Mouse (Mus musculus) heart, embryonic 16.5 days (tissue): ENCODE results near the gene Dpm2. TPM values are rescaled to one million over a fixed set of nuclear protein-coding genes. Genes with fewer than 3 reads are reported as not detected.

ENCODE experiments used
- ATAC-seq: fragments of 200-750 bp; cut with Nextera tagmentation; replicated peaks from 2 replicates; pipeline ENCODE4 v1.8.0; 2017; ENCODE audit warnings: moderate number of reproducible peaks; ENCODE audit not compliant: insufficient read depth, low FRiP score; ENCODE audit errors: extremely low read depth
- H3K27ac ChIP-seq: fragments of 300-500 bp; sonication (generic); 2 replicates; pipeline ENCODE4 v1.5.1; 2014; ENCODE audit warnings: mild to moderate bottlenecking, low read length, control low read depth, moderate library complexity
- H3K27me3 ChIP-seq: fragments of 300-500 bp; sonication (generic); 2 replicates; pipeline ENCODE4 v1.6.1; 2014; ENCODE audit warnings: low read length, mixed read lengths; ENCODE audit not compliant: control insufficient read depth, insufficient read depth
- H3K36me3 ChIP-seq: fragments of 300-500 bp; sonication (generic); 2 replicates; pipeline ENCODE4 v1.6.1; 2014; ENCODE audit not compliant: control insufficient read depth, insufficient read depth
- H3K4me1 ChIP-seq: fragments of 300-500 bp; sonication (generic); 2 replicates; pipeline ENCODE4 v1.6.1; 2014; ENCODE audit warnings: low read length, mixed read lengths; ENCODE audit not compliant: control insufficient read depth, insufficient read depth
- H3K4me2 ChIP-seq: fragments of 300-500 bp; sonication (generic); 2 replicates; pipeline ENCODE4 v1.6.1; 2014; ENCODE audit warnings: low read depth, mild to moderate bottlenecking, control low read depth, low read length
- H3K4me3 ChIP-seq: fragments of 300-500 bp; sonication (generic); 2 replicates; pipeline ENCODE4 v1.5.1; 2014; ENCODE audit warnings: mild to moderate bottlenecking, control low read depth, low read length
- H3K9ac ChIP-seq: fragments of 300-500 bp; sonication (generic); 2 replicates; pipeline ENCODE4 v1.6.1; 2014; ENCODE audit warnings: low read length, control low read depth
- H3K9me3 ChIP-seq: fragments of 300-500 bp; sonication (generic); replicated peaks from 2 replicates; pipeline ENCODE4 v1.6.1; 2016; ENCODE audit warnings: low read length; ENCODE audit not compliant: control insufficient read depth
- WGBS: fragments of 180-500 bp; shearing (Covaris S2); extraction: QIAGEN DNeasy Blood & Tissue Kit; methylation state at CpG from one replicate; pipeline ENCODE4 v1.1.7; 2014; 5-methylcytosine and 5-hydroxymethylcytosine counted together
- polyA plus RNA-seq: library from polyadenylated mRNA; unstranded; fragments of >200 nt; fragmentation: Nextera tagmentation; extraction: Ambion mirVana; gene quantifications from 2 replicates; pipeline ENCODE4 v1.2.1, GENCODE M21; 2015

Dpm2 gene
- polyA plus RNA-seq = 72.1 and 73.0 TPM in 2 replicates

DNA sequence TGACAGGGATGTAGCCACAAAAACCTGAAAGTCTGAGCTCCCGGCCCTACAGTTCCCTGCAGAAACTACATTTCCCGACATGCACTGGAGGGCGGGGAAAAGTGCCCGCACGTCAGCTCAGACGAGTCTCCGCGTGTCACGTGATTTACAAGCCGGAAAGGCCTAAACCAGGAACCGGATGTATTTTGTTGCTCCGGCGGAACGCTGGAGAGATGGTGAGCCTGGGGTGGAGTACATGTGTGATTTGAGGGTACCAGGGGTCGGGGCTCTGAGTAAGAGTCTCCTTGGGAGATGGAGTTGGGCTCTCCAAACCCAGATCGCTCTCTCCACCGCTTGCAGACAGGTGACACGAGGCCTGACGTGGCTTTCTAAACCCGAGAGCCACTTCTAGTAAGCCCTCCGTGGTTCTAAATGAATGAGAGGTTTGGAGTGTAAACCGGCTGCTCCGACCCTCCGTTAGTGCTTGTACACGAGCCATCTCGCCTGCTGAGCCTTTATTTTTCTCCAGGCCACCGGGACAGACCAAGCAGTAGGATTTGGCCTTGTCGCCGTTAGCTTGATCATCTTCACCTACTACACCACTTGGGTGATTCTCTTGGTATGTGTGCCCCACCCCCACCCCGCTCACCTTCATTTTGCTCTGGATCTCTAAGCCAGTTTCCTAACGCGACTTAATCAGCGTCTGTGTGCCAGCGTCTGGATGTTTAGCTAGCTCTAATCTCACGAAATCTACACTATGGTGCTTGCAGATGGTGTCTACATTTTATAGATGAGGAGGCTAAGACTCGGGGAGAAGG, at the start of gene Dpm2:
Gene Dpm2 (plus strand): TSS at position 161 of the 797 bp plus-strand sequence.
- H3K27me3 ChIP-seq = peaks cover 4% of the 10 kb centered on the region
- ATAC-seq = peak; percentile 77
- peaks cover 27% of the 10 kb centered on the region for H3K4me1 ChIP-seq
- peaks cover 11% of the 10 kb centered on the region for H3K36me3 ChIP-seq
- peak within 1 kb of the TSS; percentile 88 for H3K9ac ChIP-seq
- H3K4me2 ChIP-seq = peak within 1 kb of the TSS; percentile 95
- H3K4me3 ChIP-seq = peak within 1 kb of the TSS; percentile 89
- WGBS = 1% methylated on average over 36 of the region's 36 CpGs
- peak within 1 kb of the TSS; percentile 55 for H3K27ac ChIP-seq
- no peaks in the 10 kb centered on the region for H3K9me3 ChIP-seq

DNA sequence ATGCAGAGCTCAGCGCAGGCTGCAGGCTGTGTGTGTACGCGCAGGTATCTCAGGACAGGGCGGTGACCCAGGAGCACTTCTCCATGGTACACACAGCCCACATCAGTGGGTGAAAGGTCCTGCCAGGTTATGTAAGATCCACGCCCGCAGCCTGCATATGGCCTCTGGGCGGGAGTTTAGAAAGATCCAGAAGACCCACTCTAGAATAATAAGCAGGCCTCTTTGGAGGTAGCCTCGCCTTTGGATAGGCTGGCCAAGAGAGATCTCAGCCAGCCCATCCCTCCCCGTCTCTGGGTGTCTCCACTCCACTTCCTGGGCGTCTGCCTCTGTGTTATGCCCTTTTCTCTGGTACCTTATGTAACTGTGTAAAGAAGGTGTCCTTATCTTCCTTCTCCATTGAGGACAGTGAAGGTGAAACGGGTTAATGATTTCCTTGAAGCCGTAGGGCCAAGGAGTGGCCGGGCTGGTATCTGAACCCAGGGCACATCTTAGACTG, 46.1 kb upstream of the Dpm2 start:
- no peak overlapping the region for H3K27ac ChIP-seq
- no peak overlapping the region for H3K4me3 ChIP-seq
- no peak overlapping the region for H3K9ac ChIP-seq
- H3K36me3 ChIP-seq = no peaks in the 10 kb centered on the region
- no peaks in the 10 kb centered on the region for H3K27me3 ChIP-seq
- no peaks in the 10 kb centered on the region for H3K4me1 ChIP-seq
- WGBS = 85% methylated on average over 13 of the region's 13 CpGs
- no peaks in the 10 kb centered on the region for H3K9me3 ChIP-seq
- no peak overlapping the region for H3K4me2 ChIP-seq
- no peak for ATAC-seq

DNA sequence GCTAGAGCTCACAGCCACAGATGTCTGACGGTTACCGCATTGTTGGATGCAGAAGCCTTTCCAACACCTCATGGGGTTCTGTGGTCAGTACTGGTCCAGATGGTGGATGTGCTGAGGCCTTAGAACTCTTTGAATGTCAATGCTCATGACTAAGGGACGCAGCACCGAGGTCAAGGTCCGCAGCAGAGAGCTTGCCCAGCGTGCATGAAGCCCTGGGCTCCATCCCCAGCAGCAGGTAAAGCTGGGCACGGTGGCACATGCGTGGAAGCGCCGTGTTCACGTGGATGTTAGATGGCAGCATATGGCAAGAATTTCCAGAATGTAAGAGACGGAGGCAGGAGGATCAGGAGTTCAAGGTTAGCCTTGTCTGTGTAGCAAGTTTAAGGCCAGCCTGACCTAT, 44.8 kb upstream of the Dpm2 start:
- Histone ChIP-seq H3K9ac (no peak overlapping the region), H3K9me3 (no peaks in the 10 kb centered on the region), H3K4me3 (no peak overlapping the region), H3K4me1 (no peaks in the 10 kb centered on the region), H3K27me3 (no peaks in the 10 kb centered on the region), H3K36me3 (no peaks in the 10 kb centered on the region), H3K4me2 (no peak overlapping the region), H3K27ac (no peak overlapping the region)
- 84% methylated on average over 12 of the region's 12 CpGs for WGBS
- ATAC-seq = no peak

DNA sequence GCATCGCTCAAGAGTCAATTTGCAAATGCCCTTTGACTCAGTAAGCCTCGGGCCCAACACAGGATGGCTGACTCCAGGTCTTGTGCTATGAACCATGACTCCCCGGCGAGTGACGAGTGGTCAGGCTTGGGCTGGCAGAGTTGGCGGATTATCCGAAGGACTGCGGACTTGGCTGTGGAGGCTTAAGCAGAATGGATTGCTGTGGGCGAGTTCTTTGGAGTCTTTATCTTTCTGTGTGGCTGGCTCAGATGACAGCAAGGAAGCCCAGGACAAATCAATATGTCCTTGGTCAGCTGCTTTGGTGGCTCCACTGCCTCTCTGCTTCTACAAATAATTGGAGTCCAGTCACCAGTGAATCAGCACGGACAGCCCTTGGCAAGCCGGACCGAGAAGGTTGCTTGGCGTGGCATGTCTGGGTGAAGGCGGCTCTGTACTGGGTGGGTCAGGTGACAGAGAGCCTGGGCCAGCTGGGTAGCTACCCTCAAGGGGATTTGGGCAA, 43.1 kb upstream of the Dpm2 start:
- Histone ChIP-seq H3K9ac (no peak overlapping the region), H3K9me3 (no peaks in the 10 kb centered on the region), H3K4me1 (no peaks in the 10 kb centered on the region), H3K27me3 (no peaks in the 10 kb centered on the region), H3K36me3 (no peaks in the 10 kb centered on the region), H3K4me2 (no peak overlapping the region), H3K4me3 (no peak overlapping the region), H3K27ac (no peak overlapping the region)
- 84% methylated on average over 14 of the region's 14 CpGs for WGBS
- ATAC-seq = no peak

DNA sequence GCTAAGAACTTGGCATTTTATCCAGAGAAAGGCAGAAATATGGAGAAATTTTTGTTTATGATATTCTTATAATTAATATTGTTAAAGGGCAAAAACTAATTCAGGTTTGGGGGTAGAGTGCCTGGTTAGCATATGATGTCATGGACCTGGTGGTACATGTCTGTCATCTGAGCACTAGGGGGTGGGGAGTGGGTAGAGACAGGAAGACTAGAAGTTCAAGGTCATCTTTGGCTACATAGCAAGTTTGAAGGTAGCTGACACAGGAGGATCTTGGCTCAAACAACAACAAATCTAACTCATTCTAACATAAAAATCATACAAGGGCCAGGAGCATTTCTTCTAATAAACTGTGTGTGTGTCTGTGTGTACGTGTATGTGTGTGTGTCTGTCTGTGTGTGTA, 42.3 kb upstream of the Dpm2 start:
- no peak overlapping the region for H3K27ac ChIP-seq
- WGBS = 91% methylated on average over 1 of the region's 1 CpGs
- no peaks in the 10 kb centered on the region for H3K27me3 ChIP-seq
- H3K9me3 ChIP-seq = no peaks in the 10 kb centered on the region
- no peak overlapping the region for H3K4me2 ChIP-seq
- H3K4me1 ChIP-seq = no peaks in the 10 kb centered on the region
- no peak overlapping the region for H3K9ac ChIP-seq
- no peak overlapping the region for H3K4me3 ChIP-seq
- H3K36me3 ChIP-seq = no peaks in the 10 kb centered on the region
- ATAC-seq = no peak

DNA sequence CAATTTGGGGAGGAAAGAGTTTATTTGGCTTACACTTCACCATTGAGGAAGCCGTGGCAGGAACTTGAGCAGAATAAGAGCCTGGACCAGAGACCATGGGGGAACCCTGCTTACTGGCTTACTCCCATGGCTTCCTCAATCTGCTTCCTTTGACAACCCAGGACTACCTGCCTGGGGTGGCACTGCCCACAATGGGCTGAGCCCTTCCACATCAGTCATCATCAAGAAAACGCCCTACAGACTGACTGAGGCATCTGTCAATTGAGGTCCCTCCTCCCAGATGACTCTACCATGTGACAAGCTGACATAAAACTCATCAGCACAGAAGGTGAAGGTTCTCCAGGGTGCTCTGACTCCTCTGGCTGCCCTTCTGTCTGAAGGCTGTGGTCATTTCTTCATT, 40.2 kb upstream of the Dpm2 start:
- Histone ChIP-seq H3K4me2 (no peak overlapping the region), H3K4me3 (no peak overlapping the region), H3K9ac (no peak overlapping the region), H3K36me3 (no peaks in the 10 kb centered on the region), H3K27me3 (no peaks in the 10 kb centered on the region), H3K27ac (no peak overlapping the region), H3K9me3 (no peaks in the 10 kb centered on the region), H3K4me1 (peaks cover 7% of the 10 kb centered on the region)
- ATAC-seq = no peak
- WGBS = 81% methylated on average over 2 of the region's 2 CpGs

DNA sequence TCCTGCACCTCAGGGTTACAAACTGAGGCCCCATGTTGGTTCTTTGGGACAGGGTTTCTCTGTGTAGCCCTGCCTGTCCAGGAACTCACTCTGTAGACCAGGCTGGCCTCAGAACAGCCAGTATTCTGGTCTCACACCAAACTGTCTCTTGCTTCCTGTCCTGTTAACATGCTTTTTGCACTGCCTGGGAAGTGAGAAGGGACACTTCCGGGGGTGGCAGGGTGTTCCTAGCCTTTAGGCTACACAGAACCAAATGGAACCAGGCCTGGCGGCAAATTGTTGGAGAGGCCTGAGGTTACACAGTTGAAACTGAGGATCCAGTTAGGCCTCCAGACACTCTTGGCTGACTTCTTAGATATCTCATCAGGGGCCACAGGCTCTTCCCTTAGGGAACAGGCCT, 37.5 kb upstream of the Dpm2 start:
- Histone ChIP-seq H3K4me3 (no peak overlapping the region), H3K9ac (no peak overlapping the region), H3K36me3 (no peaks in the 10 kb centered on the region), H3K4me1 (peaks cover 26% of the 10 kb centered on the region), H3K27ac (no peak overlapping the region), H3K4me2 (no peak overlapping the region), H3K9me3 (no peaks in the 10 kb centered on the region), H3K27me3 (no peaks in the 10 kb centered on the region)
- ATAC-seq = no peak
- WGBS = 85% methylated on average over 2 of the region's 2 CpGs

DNA sequence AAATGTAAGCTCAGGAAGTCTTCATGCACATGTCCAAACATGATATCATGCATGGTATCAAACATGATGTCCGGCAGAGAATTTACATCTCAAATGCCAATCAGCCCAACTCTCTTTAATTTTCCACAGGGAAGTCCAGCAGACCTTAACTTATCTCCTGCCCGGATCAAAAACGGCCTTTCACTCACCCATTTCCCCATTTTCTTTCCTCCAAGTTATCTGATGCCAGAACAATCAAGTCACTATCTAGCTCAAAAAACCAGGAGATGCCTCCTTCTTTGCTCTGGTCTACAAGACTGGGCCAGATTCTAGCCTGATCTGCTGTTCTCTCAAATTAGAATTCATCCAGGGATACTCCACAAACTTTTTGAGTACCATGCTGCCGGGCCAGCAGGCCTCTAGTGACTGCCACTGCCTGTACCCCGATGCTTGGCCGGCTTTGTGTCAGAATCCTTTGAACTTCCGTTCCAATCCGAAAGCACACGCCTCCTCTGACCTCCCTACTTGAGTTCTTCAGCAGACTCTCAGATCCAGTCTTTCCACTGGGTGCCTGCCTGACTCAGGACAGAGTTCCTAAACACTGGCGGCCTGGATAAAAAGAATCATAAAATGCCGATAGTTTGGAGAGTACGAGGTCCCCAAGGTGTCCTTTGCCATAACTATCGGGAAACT, 36.5 kb upstream of the Dpm2 start:
- peak overlapping the region; percentile 92 for H3K27ac ChIP-seq
- peaks cover 37% of the 10 kb centered on the region for H3K4me1 ChIP-seq
- H3K4me2 ChIP-seq = peak overlapping the region; percentile 85
- H3K4me3 ChIP-seq = peak overlapping the region; percentile 86
- no peaks in the 10 kb centered on the region for H3K27me3 ChIP-seq
- ATAC-seq = no peak
- H3K9ac ChIP-seq = peak overlapping the region; percentile 75
- H3K36me3 ChIP-seq = no peaks in the 10 kb centered on the region
- 9% methylated on average over 13 of the region's 13 CpGs for WGBS
- H3K9me3 ChIP-seq = no peaks in the 10 kb centered on the region
